Mouse (Mus musculus) gastrocnemius, postnatal 36 days (tissue): ENCODE data around the gene Crygd. TPM values are rescaled to one million over a fixed set of nuclear protein-coding genes. Genes with fewer than 3 reads are reported as not detected.
"Not testable (repeated sequence)": the region's sequence is repeated elsewhere in the genome, so short reads cannot be mapped to it uniquely, and the experiment has no call there.

Experiments
- DNase-seq, 2 experiments: peaks; one replicate each; pipeline ENCODE4 v3.0.0; 2022
- intact Hi-C: fragments of 180-260 bp; cut with DNase I; formaldehyde crosslinking; loops from one replicate; pipeline ENCODE4 v1.15.1; 2025
- long read RNA-seq, 2 experiments: library from polyadenylated mRNA; stranded (forward); transcript quantifications; one replicate each; pipeline ENCODE4 v2.0.0; 2021
- total RNA-seq, 2 experiments: library from RNA; stranded (reverse); gene quantifications; 2 replicates each; pipeline ENCODE4 v1.2.3; 2021

The Crygd gene
- not detected for total RNA-seq
- long read RNA-seq, experiment 1, result 0 reads
- long read RNA-seq, experiment 2, result 0 reads

DNA sequence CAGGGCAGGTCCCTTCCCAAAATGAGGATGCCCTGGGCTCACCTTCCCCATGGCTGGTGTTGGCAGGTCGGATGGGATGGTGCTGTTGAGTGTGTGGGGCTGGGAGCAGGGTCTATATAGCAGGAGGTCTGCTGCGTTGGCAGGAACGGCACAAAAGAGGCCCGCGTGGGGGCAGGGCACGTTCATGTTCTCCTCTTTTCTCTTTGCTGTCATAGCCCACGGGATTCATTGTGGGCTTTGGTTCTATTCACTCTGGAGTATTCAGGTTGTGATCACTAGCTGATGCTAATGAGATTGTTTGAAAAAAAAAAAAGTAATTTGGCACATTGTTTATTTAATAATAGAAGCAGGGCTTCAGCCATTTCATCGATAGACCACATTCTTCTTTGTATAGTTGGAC lies at the start of gene Crygd:
Gene Crygd, minus strand, starts transcription at position 101 of the 400 bp plus-strand sequence.
- intact Hi-C loops, result no loop called here
- DNase-seq, result no peak

DNA sequence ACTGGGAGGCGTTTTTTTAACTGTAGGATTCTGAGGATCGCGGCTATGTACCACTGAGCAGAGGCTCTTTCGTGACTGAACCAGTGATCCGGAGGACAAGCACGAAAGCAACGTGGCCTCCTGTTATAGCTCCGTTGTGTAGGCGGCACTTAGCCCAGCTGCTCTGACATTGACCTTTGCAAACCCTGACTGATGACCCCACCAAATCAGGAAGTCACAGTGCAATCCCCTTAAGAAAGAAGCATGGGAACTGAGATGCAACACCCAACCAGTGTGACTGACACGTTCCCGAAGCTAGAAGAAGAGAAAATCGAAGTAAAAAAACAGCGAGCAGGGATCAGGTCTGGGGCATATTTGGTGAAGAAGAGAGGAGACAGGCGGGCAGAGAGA lies 49.5 kb upstream of the Crygd start:
- intact Hi-C loops, result loop anchor here (5.0 kb wide), 1 partner anchor 49 kb away; no protein-coding TSS in a partner anchor
- DNase-seq, result no peak

GRCm38 (mm10) chr1:65112031-65112806 lies 49.0 kb upstream of the Crygd start:
- intact Hi-C loops, result loop anchor here (5.0 kb wide), 1 partner anchor 50 kb away; no protein-coding TSS in a partner anchor
- peak in 1 of 2 experiments; percentile 65 for DNase-seq

GRCm38 (mm10) chr1:65109756-65110435 lies 46.6 kb upstream of the Crygd start:
- DNase-seq, result no peak

DNA sequence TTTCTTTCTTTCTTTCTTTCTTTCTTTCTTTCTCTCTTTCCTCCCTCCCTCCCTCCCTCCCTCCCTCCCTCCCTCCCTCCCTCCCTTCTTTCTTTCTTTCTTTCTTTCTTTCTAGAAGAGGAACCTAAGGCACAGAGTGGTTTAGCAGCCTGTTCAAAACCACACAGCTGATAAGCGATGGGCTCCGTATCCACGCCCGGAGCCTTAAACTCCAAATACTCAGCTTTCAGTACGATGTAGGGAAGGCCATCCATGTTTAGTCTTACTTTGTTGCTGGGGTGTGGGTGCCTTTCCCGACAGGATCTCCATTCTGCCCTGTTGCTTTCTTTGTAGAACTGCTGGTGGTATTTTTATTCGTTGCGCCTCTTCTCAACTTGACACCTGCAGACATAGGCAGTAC lies 45.9 kb upstream of the Crygd start:
- intact Hi-C loops, result no loop called here
- no peak for DNase-seq

More at GRCm38 (mm10) chr1:65109756-65110435, 46.6 kb upstream of the Crygd start:
- intact Hi-C loops, result loop anchor here (5.0 kb wide), 1 partner anchor 52 kb away; no protein-coding TSS in a partner anchor

DNA sequence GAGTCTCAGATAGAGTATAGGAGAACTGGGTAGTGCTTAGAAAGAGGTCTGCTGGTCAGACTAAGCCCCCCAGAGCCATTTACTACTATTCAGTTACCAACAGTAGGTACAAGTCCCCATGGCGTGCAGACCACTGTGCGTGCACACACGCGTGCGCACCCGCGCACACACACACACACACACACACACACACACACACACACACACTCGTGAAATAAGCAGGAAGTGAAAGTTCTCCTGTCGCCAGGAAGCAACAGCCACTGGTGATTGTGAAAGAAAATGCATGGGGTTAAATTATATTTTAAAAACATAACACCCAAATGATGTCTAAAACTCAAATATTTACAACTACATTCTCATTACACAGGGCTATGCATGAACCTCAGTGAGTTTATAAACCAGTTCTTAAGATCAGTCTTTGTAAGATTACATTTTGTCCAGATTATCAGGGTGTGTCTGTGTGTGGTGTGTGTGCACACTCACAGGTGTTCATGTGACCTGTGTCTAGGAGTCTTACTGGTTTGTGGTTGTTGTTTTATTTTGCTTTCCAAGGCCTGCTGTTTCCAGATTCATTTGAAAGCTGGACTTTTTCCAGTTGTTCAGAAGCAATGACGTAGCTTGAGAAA lies 44.5 kb upstream of the Crygd start:
- intact Hi-C loops, result no loop called here
- no peak for DNase-seq

DNA sequence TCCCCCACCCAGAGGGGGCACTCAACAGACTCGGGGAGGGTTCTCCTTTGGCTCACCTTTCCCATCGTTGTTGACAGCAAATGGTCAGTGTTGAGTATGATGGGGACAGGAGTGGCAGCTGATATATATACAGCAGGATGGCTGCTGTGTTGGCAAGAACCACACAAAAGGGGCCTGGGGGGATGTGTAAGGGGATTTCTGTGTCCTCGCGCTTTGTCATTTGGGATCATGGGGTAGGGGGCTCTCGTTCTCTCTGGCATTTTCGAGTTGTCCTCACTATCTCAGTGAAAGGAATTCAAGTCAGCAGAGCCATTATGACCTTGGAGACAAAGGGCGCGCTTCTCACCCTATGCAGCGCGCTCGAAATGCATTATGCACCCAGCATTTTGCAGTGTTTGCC lies 40.0 kb upstream of the Crygd start, which contains the start of gene Cryga:
Gene Cryga, minus strand, starts transcription at position 101 of the 400 bp plus-strand sequence.
- intact Hi-C loops, result no loop called here
- DNase-seq, result no peak

- intact Hi-C loops, result no loop called here
- no peak for DNase-seq
Measured at GRCm38 (mm10) chr1:65096953-65097352, 33.7 kb upstream of the Crygd start.

- no peak for DNase-seq
- intact Hi-C loops, result no loop called here
Measured at GRCm38 (mm10) chr1:65091566-65091965, 28.3 kb upstream of the Crygd start.

- peak in 1 of 2 experiments; percentile 11 for DNase-seq
- intact Hi-C loops, result no loop called here
Measured at GRCm38 (mm10) chr1:65090370-65090769, 27.1 kb upstream of the Crygd start.

DNA sequence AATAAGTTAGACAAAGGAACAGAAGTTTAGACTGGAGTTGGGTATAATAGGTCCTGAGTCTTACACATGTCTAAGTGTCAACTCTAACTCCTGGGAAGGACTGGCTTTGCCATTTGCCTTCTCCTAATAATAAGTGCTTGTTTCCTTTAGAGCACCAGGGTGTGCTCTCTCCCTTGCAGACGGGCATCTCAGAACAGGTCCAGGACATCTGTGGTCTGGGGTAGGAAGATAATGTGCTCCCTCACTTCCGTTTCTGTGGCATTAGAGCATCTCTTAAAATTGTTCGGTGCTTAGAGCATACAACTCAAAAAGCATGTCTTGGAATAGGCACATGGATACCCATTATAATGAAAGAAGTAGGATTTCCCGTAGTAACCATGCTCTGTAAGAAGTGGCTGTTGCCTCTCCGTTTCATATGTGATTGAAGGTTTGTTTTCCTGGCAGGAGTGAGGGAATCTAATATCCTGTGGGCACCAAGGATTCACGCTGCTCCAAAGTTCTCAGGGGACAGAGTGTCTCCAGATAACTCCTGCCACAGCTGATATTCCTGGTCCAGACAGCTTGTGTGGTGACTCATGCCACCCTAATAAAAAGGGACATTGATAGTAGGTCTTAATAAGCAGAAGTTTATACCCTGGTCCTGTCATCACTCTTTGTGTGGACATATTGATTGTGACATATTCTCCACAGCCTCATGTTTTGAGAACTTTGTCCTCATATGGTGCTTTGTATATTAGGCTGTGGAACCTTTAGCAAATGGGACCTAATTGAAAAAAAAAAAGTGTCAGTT lies 25.5 kb upstream of the Crygd start:
- intact Hi-C loops, result no loop called here
- no peak for DNase-seq

DNA sequence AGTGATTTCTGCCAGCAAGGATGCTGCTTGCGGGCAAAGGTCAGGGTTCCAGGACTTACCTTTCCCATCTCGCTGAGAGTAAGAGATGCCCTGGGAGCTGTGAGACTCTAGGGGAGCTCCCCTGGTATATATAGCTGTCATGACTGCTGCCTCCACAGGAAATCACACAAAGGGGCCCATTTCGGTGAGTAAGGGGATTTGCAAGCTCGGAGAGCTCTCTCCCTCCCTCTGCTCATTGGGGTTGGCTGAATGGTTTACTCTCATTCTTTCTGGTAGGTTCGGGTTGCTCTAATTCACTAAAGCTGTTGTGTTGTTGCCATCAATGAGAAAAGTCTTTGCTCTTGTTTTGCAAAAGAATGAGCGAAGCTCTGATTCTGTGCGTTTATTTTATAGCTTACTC lies 18.9 kb upstream of the Crygd start, which contains the start of gene Crygb:
Gene Crygb, minus strand, starts transcription at position 101 of the 400 bp plus-strand sequence.
- no peak for DNase-seq
- intact Hi-C loops, result no loop called here

- intact Hi-C loops, result no loop called here
Measured at GRCm38 (mm10) chr1:65075607-65076006, 12.4 kb upstream of the Crygd start.

DNA sequence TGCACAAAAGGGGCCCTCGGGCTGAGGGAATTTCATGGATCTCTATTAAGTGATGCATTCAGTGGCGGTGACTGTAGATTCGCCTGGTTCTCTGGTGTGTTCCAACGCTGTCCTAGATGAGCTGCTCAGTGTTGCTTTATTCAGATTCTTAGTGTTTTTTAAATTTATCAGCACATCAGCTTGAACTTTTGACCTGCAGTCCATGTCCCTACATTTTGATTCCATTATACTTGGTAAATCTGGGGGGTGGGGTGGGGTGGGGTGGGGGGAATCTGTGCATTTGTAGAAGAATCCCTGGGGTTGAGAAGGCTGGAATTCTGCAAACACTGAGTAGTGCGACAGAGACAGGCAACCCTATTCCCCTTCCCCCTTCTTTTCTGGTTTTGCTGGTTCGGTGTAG lies 10.3 kb upstream of the Crygd start, which contains the start of gene Crygc:
Gene Crygc, minus strand, starts transcription at position 101 of the 400 bp plus-strand sequence.
- intact Hi-C loops, result no loop called here
- DNase-seq, result no peak

More at GRCm38 (mm10) chr1:65075607-65076006, 12.4 kb upstream of the Crygd start:
- no peak for DNase-seq

- DNase-seq, result no peak
- intact Hi-C loops, result no loop called here
Measured at GRCm38 (mm10) chr1:65067842-65068241, 4.6 kb upstream of the Crygd start.

DNA sequence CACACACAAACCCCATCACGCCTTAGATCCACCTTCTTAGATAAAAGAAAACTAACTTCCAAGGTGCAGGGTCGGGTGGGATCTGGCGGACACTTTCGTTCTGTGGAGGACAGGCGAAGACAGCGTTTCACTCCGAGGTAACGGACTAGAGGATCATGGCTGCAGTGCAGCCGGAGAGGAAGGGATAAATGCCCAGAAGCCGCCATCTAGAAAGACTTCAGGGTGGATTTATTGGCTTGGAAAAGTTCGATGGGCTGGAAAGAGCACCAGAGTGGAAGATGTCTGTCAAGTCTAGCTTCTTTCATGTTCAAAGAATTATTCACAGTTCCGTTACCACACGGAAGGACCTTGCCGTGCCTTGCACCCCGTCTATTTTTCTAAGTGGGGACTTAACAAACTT lies 949 bp upstream of the Crygd start:
- intact Hi-C loops, result no loop called here
- DNase-seq, result no peak

DNA sequence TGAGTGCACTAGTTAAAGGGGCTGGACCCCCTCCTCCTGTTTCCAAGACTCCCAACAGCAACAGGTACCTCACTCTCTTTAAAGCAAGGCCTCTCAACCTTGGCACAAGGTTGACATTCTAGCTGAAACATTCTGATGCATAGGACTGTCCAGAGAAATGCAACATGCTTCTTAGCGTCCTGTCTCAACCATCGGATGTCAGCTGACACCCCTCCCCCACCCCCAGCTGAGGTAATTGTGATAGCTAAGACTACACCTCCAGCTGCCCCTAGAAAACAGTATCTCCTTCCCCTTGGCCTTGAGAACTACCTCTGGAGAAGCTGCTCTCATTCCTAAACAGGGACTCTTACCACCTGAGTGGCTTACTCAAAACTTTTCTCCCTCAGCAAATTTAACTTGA lies 11.1 kb downstream of the Crygd start:
- intact Hi-C loops, result no loop called here

DNA sequence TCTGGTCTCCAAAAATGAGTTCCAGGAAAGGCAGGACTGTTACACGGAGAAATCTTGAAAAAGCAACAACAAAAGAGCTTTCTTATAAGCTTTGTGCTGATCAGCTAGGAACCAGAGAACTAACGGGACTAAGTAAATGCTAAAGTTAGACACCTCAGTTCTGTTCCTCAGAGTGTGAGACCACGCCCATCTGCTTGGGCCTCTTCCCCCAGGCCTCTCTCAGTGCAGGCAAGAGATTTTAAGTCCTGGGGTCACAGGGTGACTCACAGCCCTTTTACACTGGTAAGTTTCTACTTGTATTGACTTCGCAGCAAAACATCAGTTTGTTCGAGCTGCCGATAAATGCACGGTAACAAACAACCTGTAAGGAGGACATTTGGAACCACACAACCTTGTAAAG lies 11.6 kb downstream of the Crygd start:
- intact Hi-C loops, result no loop called here
- DNase-seq, result no peak

More for the DNA sequence above, 11.1 kb downstream of the Crygd start:
- no peak for DNase-seq

- DNase-seq, intact Hi-C loops: not testable (repeated sequence)
Measured at GRCm38 (mm10) chr1:65050952-65051351, 12.3 kb downstream of the Crygd start, which contains the start of gene Cryge. Gene Cryge (minus strand): TSS chr1:65051149.

DNA sequence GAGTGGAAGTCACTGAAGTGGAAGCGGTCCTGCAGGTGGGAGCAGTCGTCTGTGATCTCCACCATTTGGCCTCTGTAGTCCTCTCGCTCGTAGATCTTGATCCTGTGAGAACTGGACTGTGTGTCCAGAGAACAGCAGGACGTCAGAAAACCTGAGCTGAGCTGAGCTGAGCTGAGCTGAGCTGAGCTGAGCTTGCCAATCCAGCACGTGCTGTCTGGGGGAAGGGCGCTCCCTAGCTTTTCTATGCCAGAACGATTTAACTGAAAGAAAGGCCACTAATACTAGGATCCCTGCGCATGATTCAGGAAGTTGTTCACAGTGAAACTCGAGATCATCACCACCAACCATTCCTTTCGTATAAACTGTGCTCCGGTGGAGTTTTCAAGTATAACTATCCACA lies 14.5 kb downstream of the Crygd start:
- intact Hi-C loops, result no loop called here

More for the DNA sequence above, 14.5 kb downstream of the Crygd start:
- DNase-seq, result peak; percentile 13 to 26
